Mouse (Mus musculus) stomach, embryonic 14.5 days (tissue): ENCODE data around the gene Pi4k2b. TPM values are rescaled to one million over a fixed set of nuclear protein-coding genes. Genes with fewer than 3 reads are reported as not detected.
"Not testable (repeated sequence)": the region's sequence is repeated elsewhere in the genome, so short reads cannot be mapped to it uniquely, and the experiment has no call there.

ENCODE experiments used
- ATAC-seq: fragments of 200-750 bp; cut with Nextera tagmentation; 2 replicates; pipeline ENCODE4 v1.8.0; 2017; ENCODE audit warnings: low read depth, moderate TSS enrichment; ENCODE audit not compliant: insufficient number of reproducible peaks, insufficient read depth, low FRiP score
- H3K27ac ChIP-seq: fragments of 300-500 bp; sonication (generic); 2 replicates; pipeline ENCODE4 v1.5.1; 2014; ENCODE audit warnings: mild to moderate bottlenecking, low read length, moderate library complexity, mixed read lengths
- H3K27me3 ChIP-seq: fragments of 300-500 bp; sonication (generic); 2 replicates; pipeline ENCODE4 v1.6.1; 2014; ENCODE audit warnings: low read length, control low read depth, mixed read lengths; ENCODE audit not compliant: control insufficient read depth, insufficient read depth
- H3K36me3 ChIP-seq: fragments of 300-500 bp; sonication (generic); 2 replicates; pipeline ENCODE4 v1.6.1; 2014; ENCODE audit warnings: mild to moderate bottlenecking, control low read depth, low read length, moderate library complexity, mixed read lengths; ENCODE audit not compliant: control insufficient read depth, insufficient read depth
- H3K4me1 ChIP-seq: fragments of 300-500 bp; sonication (generic); 2 replicates; pipeline ENCODE4 v1.6.1; 2014; ENCODE audit warnings: low read length, control low read depth, mixed read lengths; ENCODE audit not compliant: control insufficient read depth, insufficient read depth
- H3K4me2 ChIP-seq: fragments of 300-500 bp; sonication (generic); replicated peaks from 2 replicates; pipeline ENCODE4 v1.6.1; 2014; ENCODE audit warnings: low read depth, low read length, control low read depth
- H3K4me3 ChIP-seq: fragments of 300-500 bp; sonication (generic); 2 replicates; pipeline ENCODE4 v1.5.1; 2014; ENCODE audit warnings: low read depth, low read length, control low read depth
- H3K9ac ChIP-seq: fragments of 300-500 bp; sonication (generic); replicated peaks from 2 replicates; pipeline ENCODE4 v1.6.1; 2014; ENCODE audit warnings: low read depth, mild to moderate bottlenecking, control low read depth, low read length, moderate library complexity, mixed read lengths
- H3K9me3 ChIP-seq: fragments of 300-500 bp; sonication (generic); 2 replicates; pipeline ENCODE4 v1.6.1; 2016; ENCODE audit warnings: low read depth, low read length, control low read depth; ENCODE audit not compliant: control insufficient read depth
- WGBS: fragments of 180-500 bp; shearing (Covaris S2); extraction: QIAGEN DNeasy Blood & Tissue Kit; methylation state at CpG from one replicate; pipeline ENCODE4 v1.1.7; 2014; 5-methylcytosine and 5-hydroxymethylcytosine counted together
- polyA plus RNA-seq: library from polyadenylated mRNA; unstranded; fragments of >200 nt; fragmentation: Nextera tagmentation; extraction: Ambion mirVana; gene quantifications from 2 replicates; pipeline ENCODE4 v1.2.1, GENCODE M21; 2014

Pi4k2b gene
- polyA plus RNA-seq, 1 experiment from 2014 or later: 23.8 TPM

DNA sequence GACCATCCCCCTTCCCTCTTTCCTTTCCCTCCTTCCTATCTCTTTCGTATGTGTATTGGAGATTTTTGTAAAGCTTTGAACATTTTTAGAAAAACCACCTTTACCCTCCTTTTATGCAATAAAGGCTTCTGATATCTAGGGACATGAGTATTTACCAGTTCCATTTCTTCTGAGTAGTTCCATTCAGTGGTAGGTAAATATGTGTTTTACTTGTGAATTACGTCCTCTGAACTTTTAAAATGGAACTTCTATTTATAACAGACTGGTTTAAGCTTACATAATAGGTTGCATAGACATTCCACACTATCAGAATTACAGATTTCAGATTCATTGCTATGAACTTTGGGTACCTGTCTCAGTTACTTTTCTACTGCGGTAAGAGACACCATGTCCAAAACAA lies 14.0 kb downstream of the Pi4k2b start:
- H3K9ac ChIP-seq: no peak overlapping the region
- ATAC-seq: no peak
- H3K9me3 ChIP-seq: no peaks in the 10 kb centered on the region
- no peak overlapping the region for H3K4me2 ChIP-seq
- H3K4me3 ChIP-seq: no peak overlapping the region
- peaks cover 3% of the 10 kb centered on the region; the same call in 1 of the 2 replicates for H3K36me3 ChIP-seq
- no peaks in the 10 kb centered on the region for H3K4me1 ChIP-seq
- no peaks in the 10 kb centered on the region for H3K27me3 ChIP-seq
- H3K27ac ChIP-seq: no peak overlapping the region
- WGBS: 92% methylated on average over 3 of the region's 3 CpGs

DNA sequence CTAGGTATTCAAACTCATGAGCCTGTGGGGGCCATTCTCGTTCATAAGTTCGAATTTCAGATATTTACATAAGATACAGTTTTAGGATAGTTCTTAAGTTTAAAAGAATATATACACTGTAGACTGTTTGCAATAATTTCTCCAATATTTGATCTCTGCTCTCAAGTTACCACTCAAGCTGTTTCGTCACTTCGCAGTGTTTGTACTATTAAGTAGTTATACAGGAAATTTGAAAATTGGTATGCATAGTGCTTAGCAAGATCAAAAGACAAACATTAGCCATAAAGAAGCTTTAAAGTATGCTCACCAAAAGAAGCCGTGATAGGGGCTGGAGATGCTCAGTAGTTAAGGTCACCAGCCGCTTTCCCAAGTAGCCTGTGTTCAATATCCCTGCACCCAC lies 14.6 kb downstream of the Pi4k2b start:
- 80% methylated on average over 6 of the region's 6 CpGs for WGBS
- Histone ChIP-seq H3K9me3 (no peaks in the 10 kb centered on the region), H3K4me1 (no peaks in the 10 kb centered on the region), H3K27ac (no peak overlapping the region), H3K36me3 (peaks cover 3% of the 10 kb centered on the region; the same call in 1 of the 2 replicates), H3K4me2 (no peak overlapping the region), H3K9ac (no peak overlapping the region), H3K4me3 (no peak overlapping the region), H3K27me3 (no peaks in the 10 kb centered on the region)
- no peak for ATAC-seq

DNA sequence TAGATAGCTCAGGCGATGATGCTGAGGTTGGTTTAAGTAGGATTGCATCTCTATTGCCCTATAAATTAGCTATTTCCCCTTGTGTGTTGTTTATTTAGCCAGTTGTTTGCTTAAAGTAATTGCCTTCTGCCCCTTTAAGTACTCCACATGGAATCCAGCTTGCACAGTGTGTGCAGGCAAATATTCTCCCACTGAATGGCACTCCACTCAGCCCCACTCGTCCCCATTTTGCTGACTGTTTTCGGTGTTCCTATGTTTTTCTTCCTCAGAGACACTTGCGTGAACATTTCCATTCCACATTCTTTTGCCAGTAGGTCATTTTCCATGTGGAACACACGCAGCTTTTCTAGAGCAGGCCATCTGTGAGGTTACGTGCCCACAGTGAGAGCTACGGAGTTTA lies 21.2 kb downstream of the Pi4k2b start:
- no peak for ATAC-seq
- 86% methylated on average over 7 of the region's 7 CpGs for WGBS
- no peak overlapping the region for H3K9ac ChIP-seq
- no peak overlapping the region for H3K4me3 ChIP-seq
- no peaks in the 10 kb centered on the region for H3K4me1 ChIP-seq
- H3K36me3 ChIP-seq: peaks cover 7% of the 10 kb centered on the region; the same call in 1 of the 2 replicates
- H3K9me3 ChIP-seq: no peaks in the 10 kb centered on the region
- H3K27me3 ChIP-seq: no peaks in the 10 kb centered on the region
- no peak overlapping the region for H3K27ac ChIP-seq
- H3K4me2 ChIP-seq: no peak overlapping the region

DNA sequence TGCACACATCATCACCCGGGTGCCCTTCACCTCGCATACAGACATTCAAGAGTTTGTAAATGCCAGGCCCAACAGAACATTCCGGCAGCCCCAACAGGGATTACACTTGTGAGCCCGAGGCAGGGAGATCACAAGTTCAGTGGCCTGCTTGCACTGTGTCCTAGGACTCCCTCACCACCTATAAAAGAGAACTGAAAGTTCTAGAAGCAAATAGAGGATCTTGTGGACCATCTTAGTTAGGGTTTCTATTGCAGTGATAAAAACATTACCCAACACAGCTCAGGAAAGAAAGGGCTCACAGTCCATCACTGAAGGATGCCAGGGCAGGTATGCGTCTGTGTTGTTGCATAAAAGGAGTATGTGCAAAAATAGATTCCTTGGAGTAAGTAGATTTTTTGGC lies 32.9 kb downstream of the Pi4k2b start:
- no peaks in the 10 kb centered on the region for H3K27me3 ChIP-seq
- H3K36me3 ChIP-seq: no peaks in the 10 kb centered on the region; the same call in 1 of the 2 replicates
- ATAC-seq: no peak
- H3K9me3 ChIP-seq: no peaks in the 10 kb centered on the region
- H3K9ac ChIP-seq: no peak overlapping the region
- no peaks in the 10 kb centered on the region for H3K4me1 ChIP-seq
- no peak overlapping the region for H3K4me2 ChIP-seq
- no peak overlapping the region for H3K4me3 ChIP-seq
- WGBS: 86% methylated on average over 5 of the region's 5 CpGs
- H3K27ac ChIP-seq: no peak overlapping the region

DNA sequence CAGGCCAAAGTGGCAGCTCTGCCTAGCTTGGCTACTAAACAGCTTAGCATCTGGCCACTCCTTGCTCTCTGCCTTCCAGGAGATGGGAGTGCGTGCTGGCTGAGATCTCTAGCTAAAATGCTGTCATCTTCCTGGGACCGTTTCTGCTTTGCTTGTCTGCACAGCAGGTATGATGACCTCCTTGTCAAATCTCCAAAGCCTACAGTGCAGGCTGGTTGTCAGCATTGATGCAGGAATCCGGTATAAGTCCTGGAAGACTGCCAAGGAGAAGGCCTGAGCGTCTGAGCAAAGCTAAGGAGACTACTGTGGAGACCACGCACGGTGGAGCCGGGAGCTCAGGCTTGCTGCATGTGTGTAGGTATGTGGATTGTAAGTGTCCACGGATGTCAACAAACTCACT lies 33.9 kb downstream of the Pi4k2b start, which contains the start of gene Zcchc4:
Gene Zcchc4, plus strand, starts transcription at position 173 of the 400 bp plus-strand sequence.
- Histone ChIP-seq H3K9me3 (no peaks in the 10 kb centered on the region), H3K4me2 (no peak within 1 kb of the TSS), H3K4me1 (no peaks in the 10 kb centered on the region), H3K36me3 (no peaks in the 10 kb centered on the region; the same call in 1 of the 2 replicates), H3K27me3 (no peaks in the 10 kb centered on the region), H3K4me3 (no peak within 1 kb of the TSS), H3K9ac (no peak within 1 kb of the TSS), H3K27ac (no peak within 1 kb of the TSS)
- 57% methylated on average over 8 of the region's 8 CpGs for WGBS
- no peak for ATAC-seq

DNA sequence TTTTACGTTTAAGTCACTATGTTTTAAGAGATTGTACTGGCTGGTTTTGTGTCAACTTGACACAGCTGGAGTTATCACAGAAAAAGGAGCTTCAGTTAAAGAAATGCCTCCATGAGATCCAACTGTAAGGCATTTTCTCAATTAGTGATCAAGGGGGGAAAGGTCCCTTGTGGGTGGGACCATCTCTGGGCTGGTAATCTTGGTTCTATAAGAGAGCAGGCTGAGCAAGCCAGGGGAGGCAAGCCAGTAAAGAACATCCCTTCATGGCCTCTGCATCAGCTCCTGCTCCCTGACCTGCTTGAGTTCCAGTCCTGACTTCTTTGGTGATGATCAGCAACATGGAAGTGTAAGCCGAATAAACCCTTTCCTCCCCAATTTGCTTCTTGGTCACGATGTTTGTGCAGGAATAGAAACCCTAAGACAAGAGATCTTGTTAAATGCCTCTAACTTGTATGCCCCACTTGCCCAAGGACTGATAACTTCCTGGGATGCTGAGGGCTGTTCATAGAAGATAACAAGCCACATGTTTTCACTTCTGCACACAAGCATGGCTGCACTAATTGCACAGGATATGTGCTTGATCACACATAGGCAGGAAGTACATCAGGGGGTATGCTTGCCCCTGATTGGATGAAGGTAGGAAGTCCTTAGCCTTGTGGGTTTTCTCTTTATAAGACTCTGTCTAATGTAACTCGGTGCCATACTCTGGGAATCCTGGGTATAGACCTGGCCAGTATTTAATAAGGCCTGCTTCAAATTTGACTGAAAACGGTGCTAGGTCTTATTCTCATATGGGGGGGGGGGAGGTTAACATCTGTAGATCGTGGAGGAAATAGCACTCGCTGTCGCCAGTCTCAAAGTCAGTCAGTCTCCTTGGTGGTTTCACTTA lies 35.3 kb downstream of the Pi4k2b start:
- H3K4me2 ChIP-seq, H3K9me3 ChIP-seq, H3K27me3 ChIP-seq, H3K4me3 ChIP-seq, H3K9ac ChIP-seq, H3K27ac ChIP-seq, H3K36me3 ChIP-seq, H3K4me1 ChIP-seq: not testable (repeated sequence)
- WGBS: 91% methylated on average over 8 of the region's 8 CpGs
- ATAC-seq: peak; percentile 49; the same call in 1 of the 2 replicates

GRCm38 (mm10) chr5:52782523-52783250 lies 41.3 kb downstream of the Pi4k2b start:
- Histone ChIP-seq H3K9ac (peak overlapping the region; percentile 77), H3K36me3 (0 out of 2 replicates have a peak, but pooled peaks cover 7% of the 10 kb centered on the region), H3K4me3 (peak overlapping the region; percentile 88), H3K27me3 (no peaks in the 10 kb centered on the region), H3K9me3 (no peaks in the 10 kb centered on the region), H3K4me1 (no peaks in the 10 kb centered on the region), H3K27ac (peak overlapping the region; percentile 39; the same call in 1 of the 2 replicates), H3K4me2 (peak overlapping the region; percentile 59)
- ATAC-seq: peak; percentile 92
- 5% methylated on average over 36 of the region's 37 CpGs for WGBS

DNA sequence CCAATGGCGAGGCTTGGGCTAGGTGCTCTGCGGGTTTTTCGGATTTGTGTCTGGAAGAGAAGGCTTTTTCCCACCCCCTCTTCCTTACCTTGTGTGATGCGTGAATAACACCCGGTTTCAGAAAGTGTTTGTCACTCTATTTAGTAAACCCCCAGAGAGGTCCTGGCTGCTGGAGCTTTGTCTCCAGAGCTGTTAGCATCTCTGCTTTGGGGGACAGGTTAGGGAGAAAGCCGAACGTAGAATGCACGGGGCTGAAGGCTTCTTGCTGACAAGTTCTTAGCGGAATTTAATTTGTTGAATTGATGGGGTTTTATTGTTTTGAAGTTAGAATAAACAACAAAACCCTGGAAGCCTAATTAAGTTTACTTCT lies 41.9 kb downstream of the Pi4k2b start:
- H3K4me2 ChIP-seq: peak overlapping the region; percentile 59
- peak; percentile 73 for ATAC-seq
- H3K27me3 ChIP-seq: no peaks in the 10 kb centered on the region
- H3K9me3 ChIP-seq: no peaks in the 10 kb centered on the region
- H3K27ac ChIP-seq: peak overlapping the region; percentile 39; the same call in 1 of the 2 replicates
- WGBS: under 1% methylated on average over 9 of the region's 9 CpGs
- peak overlapping the region; percentile 88 for H3K4me3 ChIP-seq
- H3K4me1 ChIP-seq: no peaks in the 10 kb centered on the region
- H3K36me3 ChIP-seq: 0 out of 2 replicates have a peak, but pooled peaks cover 7% of the 10 kb centered on the region
- peak overlapping the region; percentile 77 for H3K9ac ChIP-seq
